Mouse (Mus musculus): ENCODE data around the gene Map2k4.

The Map2k4 gene

GRCm38 (mm10) chr11:65788154-65788553, at the start of gene Map2k4:
TSS of gene Map2k4 (minus strand) at chr11:65788297.
- peak; percentile 95 to 96 for DNase-seq

- DNase-seq: no peak
Measured at GRCm38 (mm10) chr11:65824556-65824955, 36.5 kb upstream of the Map2k4 start.

- peak; percentile 78 to 86 for DNase-seq
Measured at GRCm38 (mm10) chr11:65820877-65821276, 32.8 kb upstream of the Map2k4 start.

DNA sequence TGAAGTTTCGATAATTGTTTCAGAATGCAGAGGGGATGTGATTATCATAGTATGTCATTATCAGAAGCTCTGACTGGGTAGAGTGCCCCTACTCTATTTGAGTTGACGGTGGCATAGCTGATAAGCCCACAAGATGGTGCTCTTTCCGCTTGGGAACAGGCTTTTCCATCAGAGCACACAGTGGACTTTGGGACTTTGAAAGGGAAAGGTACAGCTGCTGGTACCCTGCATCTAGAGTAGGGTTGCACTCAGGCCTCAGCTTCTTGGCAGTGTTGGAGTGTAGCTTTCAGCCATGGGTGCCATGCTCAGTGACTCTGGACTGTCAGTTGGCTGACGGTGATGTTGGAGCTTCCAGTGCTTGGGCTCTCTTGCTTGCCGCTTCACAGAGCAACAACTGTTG, 32.2 kb upstream of the Map2k4 start:
- peak; percentile 28 to 37 for DNase-seq

DNA sequence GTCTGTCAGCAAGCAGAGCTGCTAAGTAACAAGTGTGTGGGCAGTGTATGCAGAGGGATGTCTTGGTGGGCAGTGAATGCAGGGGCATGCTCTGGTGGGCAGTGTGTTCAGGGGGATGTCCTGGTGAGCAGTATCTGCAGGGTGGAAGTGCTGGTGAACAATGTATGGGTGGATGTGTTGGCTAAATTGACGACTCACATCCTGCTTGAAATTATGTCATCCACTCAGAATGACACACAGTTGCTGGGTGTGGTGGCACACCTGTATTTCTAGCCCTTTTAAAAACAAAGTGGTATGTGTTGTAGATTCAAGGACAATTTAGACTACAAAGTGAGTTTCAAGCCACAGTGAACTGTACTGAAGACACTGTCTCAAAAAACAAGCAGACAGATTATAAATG, 30.1 kb upstream of the Map2k4 start:
- DNase-seq: no peak

- DNase-seq: no peak
Measured at GRCm38 (mm10) chr11:65816237-65816636, 28.1 kb upstream of the Map2k4 start.

DNA sequence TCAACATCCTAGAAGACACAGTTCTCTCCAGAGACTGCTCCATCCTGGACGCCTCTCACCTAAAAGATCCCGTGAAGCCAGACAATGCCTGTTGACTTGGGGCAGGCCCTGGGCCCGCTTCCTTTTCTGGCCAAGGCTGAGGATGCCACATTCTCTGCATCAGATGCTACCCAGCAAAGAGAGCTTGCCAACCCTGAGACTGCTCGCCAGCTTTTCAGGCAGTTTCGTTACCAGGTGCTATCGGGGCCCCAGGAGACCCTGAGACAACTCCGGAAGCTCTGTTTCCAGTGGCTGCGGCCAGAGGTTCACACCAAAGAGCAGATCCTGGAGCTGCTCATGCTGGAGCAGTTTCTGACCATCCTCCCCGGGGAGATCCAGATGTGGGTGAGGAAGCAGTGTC, 26.3 kb upstream of the Map2k4 start:
- DNase-seq: peak; percentile 43 to 53

- no peak for DNase-seq
Measured at GRCm38 (mm10) chr11:65812088-65812487, 24.0 kb upstream of the Map2k4 start.

DNA sequence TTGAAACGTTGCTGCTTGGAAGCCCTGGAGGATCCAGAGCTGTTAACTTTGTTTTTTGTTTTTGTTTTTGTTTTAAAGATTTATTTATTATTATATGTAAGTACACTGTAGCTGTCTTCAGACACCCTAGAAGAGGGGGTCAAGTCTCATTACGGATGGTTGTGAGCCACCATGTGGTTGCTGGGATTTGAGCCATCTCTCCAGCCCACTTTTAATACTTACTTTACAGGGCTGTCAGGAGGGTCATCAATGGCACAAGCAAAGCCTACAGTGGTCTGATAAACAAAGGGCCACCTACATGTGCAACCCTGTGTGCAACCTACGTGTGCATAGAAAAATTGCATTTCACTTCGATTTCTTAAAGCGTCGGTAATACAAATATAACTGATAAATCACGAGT, 19.5 kb upstream of the Map2k4 start:
- no peak for DNase-seq

- peak; percentile 90 to 92 for DNase-seq
Measured at GRCm38 (mm10) chr11:65806909-65807504, 18.9 kb upstream of the Map2k4 start, which contains the start of gene Zkscan6. TSS of gene Zkscan6 (plus strand) at chr11:65807175.

GRCm38 (mm10) chr11:65806321-65806904, 18.3 kb upstream of the Map2k4 start:
- no peak for DNase-seq

GRCm38 (mm10) chr11:65801899-65802298, 13.8 kb upstream of the Map2k4 start:
- DNase-seq: peak; percentile 87 to 91

DNA sequence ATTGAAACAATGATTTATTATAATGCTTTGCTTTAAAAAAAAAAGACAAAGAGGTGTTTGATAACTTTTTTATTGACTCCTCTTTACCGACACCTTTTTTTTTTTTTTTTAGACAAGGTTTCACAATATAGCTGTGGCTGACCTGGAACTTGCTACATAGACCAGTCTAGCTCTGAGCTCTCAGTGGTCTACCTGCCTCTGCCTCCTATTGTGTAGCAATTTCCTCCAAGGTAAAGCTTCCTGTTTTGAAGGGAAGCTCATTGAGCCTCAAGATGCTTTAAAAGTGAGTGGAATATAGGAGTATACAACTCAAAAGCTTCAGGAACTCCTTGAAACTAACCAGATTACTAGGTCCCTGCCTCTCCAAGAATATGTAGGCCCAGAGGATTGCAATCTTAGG, 7.8 kb upstream of the Map2k4 start:
- DNase-seq: no peak

DNA sequence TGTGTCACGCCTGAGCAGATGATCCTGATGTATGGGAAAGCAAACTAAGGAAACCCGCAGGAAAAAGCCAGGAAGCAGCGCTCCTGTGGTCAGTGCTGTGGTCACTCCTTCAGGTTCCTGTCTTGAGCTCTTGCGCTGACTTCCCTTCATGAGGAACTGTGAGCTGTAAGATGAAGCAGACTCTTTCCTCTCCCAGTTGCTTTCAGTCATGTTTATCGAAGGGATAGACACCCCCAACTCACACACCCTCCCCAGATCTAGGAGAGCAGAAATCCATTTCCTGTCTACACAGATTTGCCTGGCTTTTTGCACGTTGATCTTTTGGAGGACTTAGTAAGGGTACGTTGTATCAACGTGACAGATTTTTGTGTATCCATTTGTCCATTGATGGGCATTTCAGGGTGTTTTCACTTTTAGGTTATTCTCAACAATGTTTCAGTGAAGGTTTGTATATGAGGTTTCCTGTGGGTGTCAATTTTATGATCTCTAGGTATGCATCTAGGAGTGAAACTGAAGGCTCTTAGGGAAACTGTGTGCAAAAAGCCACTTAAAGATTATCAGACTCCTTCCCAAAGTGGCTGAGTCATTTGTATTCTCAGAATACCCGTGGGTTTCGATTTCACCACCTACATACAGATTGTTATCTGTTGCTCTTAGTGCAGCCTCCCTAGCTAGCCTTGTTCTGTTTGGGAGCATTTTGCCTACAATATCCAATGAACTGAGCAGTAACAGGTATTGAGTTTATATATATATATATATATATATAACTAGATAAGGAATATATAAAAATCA, 6.5 kb upstream of the Map2k4 start:
- DNase-seq: no peak

DNA sequence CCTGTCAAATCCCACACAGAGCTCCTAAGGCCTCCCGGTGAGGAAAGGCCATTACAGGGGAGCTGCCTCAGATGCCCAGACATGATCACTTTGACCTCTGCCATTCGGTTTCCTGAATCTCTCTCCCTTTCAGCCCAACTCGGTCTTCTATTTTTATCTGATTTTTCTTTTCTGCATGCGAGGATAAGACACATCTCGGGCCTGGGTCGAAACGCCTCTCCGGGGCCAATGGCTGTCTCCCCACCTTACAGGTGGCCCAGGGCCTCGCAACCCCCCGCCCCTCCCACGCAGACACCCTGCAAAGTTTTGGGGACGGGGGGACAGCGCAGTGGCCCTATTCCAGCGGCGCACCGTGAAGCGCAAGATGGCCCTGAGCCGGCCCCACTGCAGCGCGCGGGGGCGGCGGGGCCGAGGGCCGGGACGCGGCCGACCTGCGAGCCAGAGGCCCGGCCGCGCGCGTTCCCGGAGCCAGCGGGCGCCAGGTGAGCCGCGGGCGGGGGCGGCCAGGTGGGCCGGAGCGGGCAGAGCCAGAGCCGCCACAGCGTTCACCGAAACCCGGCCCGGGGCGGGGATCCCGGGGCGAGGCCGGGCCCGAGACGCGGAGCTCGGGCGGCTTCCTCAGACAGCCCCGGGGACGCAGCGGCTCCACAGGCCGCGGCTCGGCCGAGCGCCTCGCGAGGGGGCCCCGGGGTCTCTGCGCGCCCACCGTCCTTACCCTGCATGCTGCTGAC, 511 bp downstream of the Map2k4 start:
- DNase-seq: peak in 1 of 2 experiments; percentile 64

GRCm38 (mm10) chr11:65786160-65786559, 1.9 kb downstream of the Map2k4 start:
- DNase-seq: no peak

DNA sequence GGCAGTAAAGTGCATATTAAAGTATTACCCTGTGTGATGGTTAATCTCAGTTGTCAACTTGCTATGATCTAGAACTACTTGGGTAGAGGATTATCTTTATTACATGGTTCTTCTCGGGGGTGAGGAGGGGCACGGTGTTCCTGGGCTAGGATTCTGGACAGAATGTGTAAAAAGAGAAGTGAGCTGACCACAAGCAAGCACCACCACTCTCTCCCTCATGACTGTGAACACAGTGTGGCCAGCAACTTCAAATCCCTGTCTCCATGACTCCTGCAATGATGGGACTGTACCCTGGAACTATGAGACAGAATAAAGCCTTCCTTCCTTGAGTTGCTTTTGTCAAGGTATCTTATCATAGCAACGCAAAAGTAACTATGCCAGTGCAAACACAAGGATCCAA, 6.5 kb downstream of the Map2k4 start:
- DNase-seq: no peak

DNA sequence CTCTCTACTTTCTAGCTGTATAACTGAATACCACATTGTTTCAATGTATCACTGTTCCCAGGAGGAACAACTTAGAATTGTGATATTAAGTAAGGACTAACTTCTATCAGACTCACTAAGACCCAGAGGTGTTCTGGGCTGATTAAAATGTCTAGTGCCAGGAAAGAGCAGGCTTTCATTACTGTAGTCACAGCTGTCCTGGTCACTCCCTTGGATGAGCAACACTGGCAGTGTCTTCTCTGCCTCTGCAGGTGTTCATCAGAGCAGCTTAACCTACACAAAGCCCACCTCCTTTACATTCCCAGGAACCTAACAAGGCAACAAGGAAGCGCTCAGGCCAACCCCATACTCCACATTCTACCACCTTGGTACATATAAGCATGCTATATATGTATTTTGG, 8.5 kb downstream of the Map2k4 start:
- no peak for DNase-seq

DNA sequence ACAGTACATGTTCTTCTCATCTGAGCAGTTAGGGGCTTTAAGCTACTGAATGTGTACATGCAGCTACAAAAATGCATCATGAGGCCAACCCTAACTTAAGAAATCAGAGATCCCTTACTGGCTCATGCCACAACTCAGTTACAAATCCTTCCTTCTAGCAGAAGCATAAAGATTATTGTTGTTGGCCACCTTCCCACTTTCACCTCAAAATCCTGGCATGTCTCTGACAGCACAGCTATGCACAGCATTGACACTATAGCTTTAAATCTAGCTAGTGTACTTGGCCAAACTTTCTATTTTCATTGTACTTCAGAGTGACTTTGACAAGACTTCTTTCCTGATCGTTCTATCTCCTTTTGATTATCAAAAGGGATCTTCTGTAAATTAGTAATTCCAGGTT, 9.0 kb downstream of the Map2k4 start:
- no peak for DNase-seq

- DNase-seq: no peak
Measured at GRCm38 (mm10) chr11:65777810-65778209, 10.3 kb downstream of the Map2k4 start.

- no peak for DNase-seq
Measured at GRCm38 (mm10) chr11:65776906-65777611, 11.0 kb downstream of the Map2k4 start.

DNA sequence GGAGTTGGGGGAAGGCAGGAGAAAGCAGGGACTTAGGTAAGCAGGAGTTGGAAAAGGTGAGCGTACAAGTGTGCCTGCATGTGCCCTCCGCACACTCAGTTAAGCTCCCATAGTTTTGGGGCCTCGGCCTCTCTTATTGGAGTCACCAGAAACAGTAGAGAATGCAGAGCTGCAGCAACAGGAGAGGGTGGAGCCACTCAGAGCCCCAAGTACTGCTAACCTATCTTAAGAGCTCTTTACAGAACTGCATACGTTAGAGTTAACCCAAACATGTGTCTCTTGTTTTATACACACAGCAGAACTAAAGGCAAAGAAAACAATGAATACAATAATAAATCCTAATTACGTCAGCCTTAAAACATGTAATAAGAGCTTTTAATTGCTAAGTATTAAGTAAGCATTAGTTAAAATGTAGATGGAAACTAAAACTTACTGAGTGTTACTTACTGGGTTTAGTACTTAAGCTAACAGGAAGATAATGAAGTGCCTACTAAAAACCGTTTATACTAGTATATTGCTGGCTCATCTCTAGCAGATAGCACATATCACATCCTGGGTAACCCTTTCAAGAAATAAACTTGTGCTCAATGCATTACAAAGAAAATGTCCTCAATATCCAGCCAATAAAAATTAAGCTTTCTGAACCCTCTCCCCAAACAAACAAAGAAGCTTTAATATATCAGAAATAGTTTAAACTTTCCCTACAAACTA, 14.0 kb downstream of the Map2k4 start:
- DNase-seq: no peak

Measured in cerebellum, postnatal 14 days (tissue).